Mouse (Mus musculus) bone marrow, adult 2 months (tissue): ENCODE measurements around the gene Tmem231. TPM values are rescaled to one million over a fixed set of nuclear protein-coding genes. Genes with fewer than 3 reads are reported as not detected.

ENCODE experiments used
- H3K27ac ChIP-seq: fragments of 200-500 bp; 2 replicates; pipeline ENCODE4 v1.5.1; 2012; ENCODE audit warnings: low read depth, mild to moderate bottlenecking, control low read depth, inconsistent platforms, low read length; ENCODE audit not compliant: control insufficient read depth, poor library complexity, insufficient read depth
- H3K4me1 ChIP-seq: fragments of 200-500 bp; 2 replicates; pipeline ENCODE4 v1.6.1; 2011; ENCODE audit warnings: low read length; ENCODE audit not compliant: control insufficient read depth, insufficient read depth
- H3K4me3 ChIP-seq: fragments of 200-500 bp; replicated peaks from 2 replicates; pipeline ENCODE3; 2011; ENCODE audit warnings: mild to moderate bottlenecking, low read depth, low read length, control low read depth; ENCODE audit not compliant: control insufficient read depth
- CTCF ChIP-seq: fragments of 200-500 bp; IDR thresholded peaks from 2 replicates; pipeline ENCODE4 v1.5.1; 2011; ENCODE audit warnings: low read length, control low read depth; ENCODE audit not compliant: control insufficient read depth, insufficient read depth
- POLR2A ChIP-seq: fragments of 200-500 bp; IDR thresholded peaks from 2 replicates; pipeline ENCODE4 v1.6.1; 2011; ENCODE audit warnings: low read depth, mild to moderate bottlenecking, control low read depth, low read length, borderline replicate concordance; ENCODE audit not compliant: control insufficient read depth
- WGBS: fragments of 180-500 bp; shearing (Covaris S2); methylation state at CpG from one replicate; pipeline ENCODE4 v1.1.7; 2018; 5-methylcytosine and 5-hydroxymethylcytosine counted together
- polyA plus RNA-seq: library from polyadenylated mRNA; stranded (reverse); fragments of >200 nt; gene quantifications from 2 replicates; pipeline ENCODE4 v1.2.4, GENCODE M21; 2011; ENCODE audit warnings: low replicate concordance; ENCODE audit not compliant: missing spikeins, insufficient read depth, insufficient read length

Tmem231 gene
- polyA plus RNA-seq, 1 experiment: not detected

DNA sequence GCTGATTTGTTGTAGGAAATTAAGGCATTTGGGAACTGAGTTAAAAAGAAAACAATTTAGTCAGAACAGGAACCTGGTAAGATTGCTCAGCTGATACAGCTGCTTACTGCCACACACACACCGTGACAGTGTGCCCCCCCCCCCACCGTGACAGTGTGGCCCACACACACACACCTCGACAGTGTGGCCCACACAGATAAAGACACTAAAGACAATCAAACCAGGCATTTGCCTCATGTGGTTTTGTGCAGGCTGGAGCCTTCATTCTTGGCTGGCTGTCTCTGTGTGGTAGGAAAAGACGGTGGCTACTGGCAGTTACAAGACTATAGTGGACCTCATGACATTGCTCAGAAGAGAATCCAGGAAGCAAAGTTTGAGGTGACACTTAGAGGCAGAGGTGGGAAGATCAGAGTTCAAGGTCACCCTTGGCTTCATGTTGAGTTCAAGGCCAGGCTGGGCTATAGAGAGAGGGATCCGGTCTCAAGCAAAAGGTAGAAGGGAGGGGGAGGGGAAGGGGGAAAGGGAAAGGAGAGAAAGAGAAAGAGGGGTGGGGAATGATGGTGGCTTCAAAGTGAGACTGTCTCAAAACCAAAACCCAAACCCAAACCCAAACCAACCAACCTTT is 33.7 kb upstream of the Tmem231 start:
- Histone ChIP-seq H3K4me3 (no peak overlapping the region), H3K27ac (no peak overlapping the region), H3K4me1 (no peaks in the 10 kb centered on the region)
- TF ChIP-seq POLR2A: no peak
- no peak for TF ChIP-seq CTCF
- WGBS: 36% methylated on average over 5 of the region's 5 CpGs

DNA sequence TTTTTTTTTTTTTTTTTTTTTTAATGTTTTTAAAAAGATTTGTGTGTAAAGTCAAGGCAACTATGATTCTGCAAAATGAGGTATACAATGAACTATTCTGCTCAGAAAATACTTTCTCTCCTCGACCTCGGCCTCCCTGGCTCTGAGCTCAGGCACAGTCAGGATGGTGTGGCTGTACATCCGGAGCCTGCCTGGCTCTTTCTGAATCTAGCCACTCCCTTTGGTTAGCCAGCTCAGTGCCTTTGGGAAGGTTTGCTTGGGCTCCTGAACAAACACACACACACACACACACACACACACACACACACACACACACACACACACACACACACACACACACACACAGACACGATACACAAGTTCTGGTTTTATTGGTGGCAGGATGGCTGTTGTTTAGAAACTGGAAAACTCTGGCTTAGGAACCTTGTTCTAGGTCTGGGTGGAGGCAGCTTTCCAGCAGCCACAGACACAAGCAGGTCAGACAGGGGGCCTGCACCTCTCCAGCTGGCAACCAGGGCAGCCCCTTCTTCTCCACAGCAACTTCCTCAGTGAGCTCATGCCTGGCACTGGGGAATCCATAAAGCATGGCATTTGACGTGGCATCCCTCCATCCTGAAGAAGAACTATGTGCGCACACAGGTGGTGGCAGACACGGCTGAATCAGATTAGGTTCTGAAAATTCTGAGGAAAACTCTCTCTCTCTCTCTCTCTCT is 31.3 kb upstream of the Tmem231 start:
- no peaks in the 10 kb centered on the region for H3K4me1 ChIP-seq
- H3K4me3 ChIP-seq: no peak overlapping the region
- no peak for TF ChIP-seq POLR2A
- TF ChIP-seq CTCF: no peak
- H3K27ac ChIP-seq: no peak overlapping the region
- 72% methylated on average over 7 of the region's 7 CpGs for WGBS

DNA sequence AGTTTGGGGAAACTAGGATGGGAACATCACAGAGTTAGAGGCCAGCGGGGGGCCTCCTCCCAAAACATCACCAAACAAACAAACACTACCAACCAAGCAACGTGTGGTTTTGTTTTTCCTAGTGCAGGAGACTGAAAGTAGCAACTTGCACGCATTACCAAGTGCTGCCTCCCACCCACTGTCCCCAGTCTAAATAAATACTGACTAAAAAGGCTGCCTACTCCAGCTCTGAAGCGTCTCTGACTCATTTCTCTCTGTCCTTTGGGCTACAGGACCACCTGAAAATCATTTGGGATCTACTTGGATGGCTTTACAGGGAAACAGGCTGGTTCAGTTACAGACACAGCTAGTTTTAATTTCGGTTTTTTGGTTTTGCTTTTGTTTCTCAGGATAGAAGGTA is 30.7 kb upstream of the Tmem231 start:
- no peak overlapping the region for H3K27ac ChIP-seq
- no peaks in the 10 kb centered on the region for H3K4me1 ChIP-seq
- no peak overlapping the region for H3K4me3 ChIP-seq
- 68% methylated on average over 5 of the region's 5 CpGs for WGBS
- TF ChIP-seq POLR2A (no peak), CTCF (no peak)

DNA sequence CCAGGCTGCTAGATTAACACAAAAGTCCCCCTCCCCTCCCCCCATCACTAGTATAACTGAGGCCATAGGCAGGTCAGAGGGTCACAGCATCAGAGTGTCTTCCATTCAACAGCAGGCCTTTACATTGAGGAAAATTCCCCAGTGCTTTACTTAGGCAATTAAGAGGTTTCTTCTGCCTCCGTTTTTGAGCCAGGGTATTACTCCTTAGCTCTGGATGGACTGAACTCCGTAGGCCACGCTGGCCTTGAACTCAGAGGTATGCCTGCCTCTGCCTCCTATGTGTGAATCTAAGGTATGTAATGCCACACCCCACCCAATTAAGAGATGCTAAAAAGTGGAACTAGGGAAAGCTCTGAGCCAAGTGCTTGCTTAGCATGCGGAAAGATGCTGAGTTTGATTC is 29.9 kb upstream of the Tmem231 start:
- TF ChIP-seq POLR2A (no peak), CTCF (no peak)
- WGBS: 87% methylated on average over 4 of the region's 4 CpGs
- Histone ChIP-seq H3K4me3 (no peak overlapping the region), H3K27ac (no peak overlapping the region), H3K4me1 (no peaks in the 10 kb centered on the region)

DNA sequence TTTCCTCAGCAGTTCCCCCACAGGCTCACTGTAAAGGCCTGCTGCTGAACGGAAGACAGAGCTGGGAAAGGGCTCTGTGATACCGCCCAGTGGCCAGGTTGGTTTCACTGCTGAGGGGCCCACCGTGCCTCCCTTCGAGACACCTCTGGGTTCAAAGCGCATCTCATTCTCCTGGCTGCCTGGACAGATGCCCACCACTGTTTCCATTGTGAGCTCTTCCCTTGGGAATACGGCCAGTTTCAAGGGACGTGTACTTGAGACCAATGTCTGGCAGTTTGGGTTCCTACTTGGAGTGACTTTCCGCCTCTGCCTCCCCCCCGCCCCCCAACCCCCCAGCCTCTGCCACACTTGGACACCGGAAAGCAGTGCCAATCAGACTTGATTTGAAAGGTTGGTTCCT is 29.4 kb upstream of the Tmem231 start:
- WGBS: 83% methylated on average over 10 of the region's 10 CpGs

DNA sequence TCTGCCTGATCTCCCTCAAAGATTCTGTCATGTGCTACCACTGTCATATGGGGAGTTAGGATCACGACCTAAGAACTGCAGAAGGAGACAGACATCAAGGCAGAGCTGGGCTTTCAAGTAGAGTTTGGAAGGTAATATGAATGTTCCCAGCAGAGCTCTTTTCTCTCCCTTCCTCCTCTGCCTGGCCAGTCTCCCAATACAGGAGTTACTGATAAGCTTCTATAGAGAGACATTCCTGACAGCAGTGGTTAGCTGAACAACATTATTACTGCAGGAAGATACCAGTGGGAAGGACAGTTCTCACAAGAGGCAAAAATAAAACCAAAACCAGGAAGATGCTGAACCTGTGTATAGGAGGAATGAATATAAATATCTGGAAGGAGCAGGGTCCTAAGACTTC is 28.9 kb upstream of the Tmem231 start:
- no peak for TF ChIP-seq CTCF
- TF ChIP-seq POLR2A: no peak
- Histone ChIP-seq H3K27ac (no peak overlapping the region), H3K4me3 (no peak overlapping the region), H3K4me1 (no peaks in the 10 kb centered on the region)
- WGBS: 65% methylated on average over 1 of the region's 1 CpGs

More for the DNA sequence above, 29.4 kb upstream of the Tmem231 start:
- Histone ChIP-seq H3K27ac (no peak overlapping the region), H3K4me1 (no peaks in the 10 kb centered on the region), H3K4me3 (no peak overlapping the region)
- TF ChIP-seq POLR2A: no peak
- TF ChIP-seq CTCF: no peak

DNA sequence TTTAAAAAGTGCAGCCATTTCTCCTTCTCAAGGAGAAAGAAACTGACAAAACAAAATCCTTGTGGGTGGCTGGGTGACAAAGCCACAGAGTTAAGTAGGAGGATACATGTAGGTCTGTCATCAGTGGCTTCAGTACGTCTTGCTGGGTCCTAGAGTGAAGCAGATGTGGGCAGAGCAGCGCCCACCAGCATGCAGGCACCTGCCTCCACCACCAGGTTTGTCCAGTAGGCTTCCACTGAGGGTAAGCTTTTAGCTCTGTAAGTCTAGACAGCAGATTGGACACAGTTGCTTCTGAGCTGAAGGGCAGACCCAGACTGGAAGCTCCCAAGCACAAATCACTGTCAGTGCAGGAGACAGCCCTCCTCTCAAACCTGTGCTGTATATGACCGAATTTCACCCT is 27.6 kb upstream of the Tmem231 start:
- no peak overlapping the region for H3K27ac ChIP-seq
- WGBS: 83% methylated on average over 3 of the region's 3 CpGs
- no peak overlapping the region for H3K4me3 ChIP-seq
- H3K4me1 ChIP-seq: no peaks in the 10 kb centered on the region
- TF ChIP-seq CTCF: no peak
- no peak for TF ChIP-seq POLR2A

DNA sequence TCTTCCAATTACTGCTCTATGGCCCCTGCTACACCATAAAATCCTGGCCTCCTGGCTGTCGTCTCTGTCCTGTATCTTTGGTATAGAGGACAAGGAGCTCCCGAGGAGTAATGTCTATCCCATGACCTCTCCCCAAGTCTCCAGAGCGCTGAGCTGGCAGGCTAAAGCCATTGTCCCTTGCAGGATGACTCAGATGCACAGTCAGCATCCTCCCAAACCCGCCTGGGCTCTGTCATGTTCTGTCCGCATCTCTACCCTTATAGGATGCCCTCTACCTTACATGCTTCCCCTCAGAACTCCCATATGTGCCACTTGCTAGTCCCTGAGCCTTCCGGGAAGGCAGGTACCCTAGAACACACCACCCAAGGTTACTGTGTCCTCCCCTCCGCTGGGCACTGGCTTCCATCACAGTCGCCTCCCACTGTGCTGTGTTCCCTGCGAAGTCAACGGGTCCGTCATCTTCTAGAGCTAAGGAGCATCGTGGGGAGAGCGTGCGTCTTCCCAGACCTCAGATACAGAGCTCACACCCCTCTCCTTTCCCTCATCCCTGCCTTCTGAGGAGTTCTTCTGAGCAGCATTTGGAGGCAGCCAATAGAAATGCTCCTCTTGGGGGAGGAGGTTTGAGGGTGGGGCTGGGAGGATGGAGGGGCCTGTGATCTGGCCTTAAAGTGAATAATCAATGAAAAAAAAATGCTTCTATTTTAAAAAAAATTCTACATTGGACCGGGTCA is 27.1 kb upstream of the Tmem231 start:
- Histone ChIP-seq H3K4me3 (no peak overlapping the region), H3K27ac (no peak overlapping the region), H3K4me1 (no peaks in the 10 kb centered on the region)
- 83% methylated on average over 15 of the region's 15 CpGs for WGBS
- no peak for TF ChIP-seq CTCF
